Mouse (Mus musculus) NIH3T3 (cell line): ENCODE data around the gene H2afy2.

Experiments used
- DNase-seq: peaks from one replicate; pipeline ENCODE4 v3.0.0-alpha.2; 2012; ENCODE audit warnings: low read depth

H2afy2 gene

DNA sequence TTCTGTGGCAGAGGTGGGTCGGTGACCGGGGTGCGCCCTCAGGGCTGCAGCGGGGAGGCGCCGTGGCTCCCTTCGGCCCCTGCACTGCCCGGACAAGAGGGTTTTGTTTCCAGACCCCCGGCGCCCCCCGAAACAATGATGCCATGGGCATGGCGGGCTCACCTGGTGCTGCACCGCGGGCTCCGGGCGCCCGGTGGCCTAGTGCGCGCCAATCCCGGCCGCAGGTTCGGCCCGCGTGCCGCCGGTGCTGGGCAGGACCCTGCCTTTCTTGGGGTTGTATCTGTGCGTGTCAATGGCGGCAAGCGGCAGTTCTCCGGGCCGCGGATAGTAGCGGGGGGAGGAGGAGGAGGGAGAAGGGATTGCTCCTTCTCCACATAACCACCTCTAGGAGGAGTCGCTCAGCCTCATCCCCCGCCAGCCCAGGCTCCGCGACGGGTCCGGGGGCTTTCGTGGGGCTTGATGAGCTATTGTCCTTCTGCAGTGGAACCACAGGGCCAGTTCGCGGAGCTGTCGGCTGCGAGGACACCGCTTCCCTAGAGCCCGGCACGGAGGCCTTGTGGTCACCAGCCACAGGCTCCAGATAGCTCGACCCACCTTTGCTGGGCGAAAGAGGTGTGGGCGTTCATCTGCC lies at the start of gene H2afy2:
TSS of gene H2afy2 (minus strand) at position 527 of the 631 bp plus-strand sequence.
- peak; percentile 87 for DNase-seq

- DNase-seq = no peak
Measured at GRCm38 (mm10) chr10:61832713-61833112, 48.8 kb upstream of the H2afy2 start.

- DNase-seq = no peak
Measured at GRCm38 (mm10) chr10:61831741-61832140, 47.8 kb upstream of the H2afy2 start.

GRCm38 (mm10) chr10:61831251-61831650 lies 47.3 kb upstream of the H2afy2 start:
- DNase-seq = no peak

GRCm38 (mm10) chr10:61830817-61831216 lies 46.9 kb upstream of the H2afy2 start:
- no peak for DNase-seq

GRCm38 (mm10) chr10:61829046-61829445 lies 45.1 kb upstream of the H2afy2 start:
- DNase-seq = no peak

GRCm38 (mm10) chr10:61827950-61828936 lies 44.3 kb upstream of the H2afy2 start:
- DNase-seq = no peak

GRCm38 (mm10) chr10:61826753-61827435 lies 42.9 kb upstream of the H2afy2 start:
- no peak for DNase-seq

- DNase-seq = no peak
Measured at GRCm38 (mm10) chr10:61825979-61826752, 42.2 kb upstream of the H2afy2 start.

- DNase-seq = no peak
Measured at GRCm38 (mm10) chr10:61825536-61825935, 41.6 kb upstream of the H2afy2 start.

DNA sequence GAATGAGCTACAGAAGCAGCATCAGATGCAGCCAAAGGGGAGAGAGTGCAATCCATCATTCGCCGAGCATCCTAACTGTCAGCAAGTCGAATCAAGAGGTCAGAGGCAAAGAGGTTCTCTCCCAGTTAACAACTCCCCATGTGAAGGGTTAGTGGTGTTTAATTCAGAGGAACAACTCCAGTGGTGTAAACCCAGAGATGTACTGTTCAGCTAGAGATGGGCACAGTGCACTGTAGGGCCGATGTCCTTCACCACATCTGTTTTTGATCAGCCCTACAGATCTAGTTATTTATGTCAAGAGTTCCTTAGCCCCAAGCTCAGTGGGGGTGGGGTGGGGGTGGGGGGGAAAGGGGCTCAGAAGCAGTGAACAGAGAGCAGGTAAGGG lies 39.8 kb upstream of the H2afy2 start:
- peak; percentile 51 for DNase-seq

DNA sequence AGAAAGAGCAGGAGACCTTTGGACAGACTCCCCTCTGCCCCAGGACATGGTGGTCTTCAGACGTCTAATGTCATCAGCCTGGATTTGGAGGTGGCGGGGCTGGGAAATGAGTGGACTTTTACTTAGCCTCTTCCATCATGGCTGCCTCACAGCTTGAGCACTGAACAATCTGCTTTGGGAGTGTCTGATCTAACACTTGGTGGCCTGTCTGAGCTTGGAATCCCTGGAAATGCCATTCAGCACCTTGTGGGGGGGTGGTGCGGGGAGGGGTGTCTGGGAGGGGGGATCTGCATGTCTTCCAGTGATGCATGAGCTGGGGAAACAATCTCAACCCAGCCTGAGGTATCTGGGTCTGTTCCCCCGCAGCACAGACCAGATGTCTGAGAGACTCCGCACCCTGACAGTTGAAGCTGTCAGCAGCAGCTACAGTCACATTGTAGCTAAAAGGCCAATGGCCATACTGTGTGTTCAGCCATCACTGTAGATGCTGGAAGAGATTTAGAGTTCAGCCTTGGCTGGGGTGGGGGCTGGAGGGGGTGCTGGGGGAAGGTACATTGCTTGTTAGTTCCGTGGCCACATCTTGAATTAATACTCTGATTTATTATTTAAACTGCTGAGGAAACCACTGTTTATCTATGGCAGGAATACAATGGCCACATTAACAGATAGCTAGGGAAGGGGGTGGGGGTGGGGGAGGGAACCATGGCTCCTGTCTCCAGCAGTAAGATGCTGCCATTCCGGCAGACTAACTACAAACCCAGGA lies 39.2 kb upstream of the H2afy2 start:
- no peak for DNase-seq

DNA sequence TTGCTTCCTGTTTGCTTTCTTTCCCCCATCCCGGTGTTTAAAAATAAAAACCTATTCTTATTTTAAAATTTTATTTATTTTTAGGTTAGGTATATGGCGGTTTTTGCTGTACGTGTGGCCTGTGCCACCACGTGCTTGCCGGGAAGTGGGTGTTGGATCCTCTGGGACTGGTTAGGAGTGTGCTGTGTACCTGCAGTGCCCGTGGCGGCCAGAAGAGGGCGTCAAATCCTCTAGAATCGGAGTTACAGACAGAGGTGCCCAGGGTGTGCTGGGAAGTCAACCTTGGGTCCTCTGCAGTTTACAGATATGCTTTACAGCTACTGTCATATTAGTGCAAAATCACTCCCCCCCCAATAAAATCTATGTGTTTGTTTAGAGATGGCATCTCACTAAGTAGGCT lies 36.1 kb upstream of the H2afy2 start:
- DNase-seq = peak; percentile 21

- DNase-seq = peak; percentile 84
Measured at GRCm38 (mm10) chr10:61811987-61812386, 28.0 kb upstream of the H2afy2 start.

DNA sequence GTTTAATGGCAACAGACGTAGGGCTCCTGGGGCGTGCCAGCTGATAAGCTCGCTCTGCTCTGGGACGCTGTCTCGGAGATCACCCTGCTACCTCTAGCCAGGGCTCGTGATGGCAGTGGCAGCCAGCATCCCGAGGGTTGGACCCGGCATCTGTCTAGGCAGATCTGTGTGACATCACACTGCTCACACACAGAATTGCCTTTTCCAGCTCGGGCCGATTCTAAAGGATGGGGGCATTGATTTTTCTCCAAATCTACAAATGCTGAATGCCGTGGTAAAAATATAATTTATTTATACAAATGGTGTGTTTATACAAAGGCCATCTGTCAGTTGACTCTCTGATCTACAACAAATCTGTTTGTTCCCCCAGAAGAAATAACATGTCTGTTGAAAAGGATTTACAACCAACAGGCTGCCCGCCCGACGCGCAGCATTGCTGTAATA lies 14.2 kb upstream of the H2afy2 start:
- DNase-seq = no peak

DNA sequence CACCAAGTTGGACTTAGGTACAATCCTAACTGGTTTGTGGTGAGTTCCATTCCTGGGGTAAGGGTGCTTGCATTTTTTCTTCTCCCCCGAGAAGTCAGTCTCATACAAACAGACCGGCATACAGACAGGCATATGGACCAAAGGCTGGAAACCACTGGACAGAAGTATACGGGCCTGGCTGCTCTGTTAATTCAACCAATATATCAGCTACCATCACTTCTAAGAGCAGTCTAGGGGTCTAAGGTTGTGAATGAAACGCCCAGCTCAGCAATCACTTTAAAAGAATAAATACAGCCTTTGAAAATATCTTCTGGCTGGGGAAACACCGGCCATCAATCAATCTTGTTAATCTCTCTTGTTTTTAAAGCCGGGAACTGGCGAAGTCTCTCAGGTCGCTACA lies 11.5 kb upstream of the H2afy2 start:
- DNase-seq = no peak

DNA sequence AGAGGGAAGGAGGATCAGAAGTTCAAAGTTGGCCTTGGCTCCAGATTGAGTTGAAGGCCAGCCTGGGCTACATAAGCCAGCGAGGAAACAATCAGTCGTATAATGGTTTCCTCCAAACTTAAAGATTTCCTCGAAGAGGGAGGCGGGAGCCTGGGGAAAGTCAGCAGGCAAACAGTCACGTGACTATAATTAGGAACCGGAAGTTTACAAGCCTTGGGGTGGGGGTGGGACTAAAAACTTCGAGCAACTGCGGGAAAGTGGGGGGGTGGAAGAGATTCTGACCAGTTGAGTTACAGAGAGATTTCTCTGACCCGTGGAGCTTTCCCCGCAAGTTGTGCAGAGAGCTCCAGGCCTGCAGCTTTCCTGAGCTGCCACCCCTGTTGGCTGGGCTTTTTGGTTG lies 11.0 kb upstream of the H2afy2 start:
- no peak for DNase-seq

DNA sequence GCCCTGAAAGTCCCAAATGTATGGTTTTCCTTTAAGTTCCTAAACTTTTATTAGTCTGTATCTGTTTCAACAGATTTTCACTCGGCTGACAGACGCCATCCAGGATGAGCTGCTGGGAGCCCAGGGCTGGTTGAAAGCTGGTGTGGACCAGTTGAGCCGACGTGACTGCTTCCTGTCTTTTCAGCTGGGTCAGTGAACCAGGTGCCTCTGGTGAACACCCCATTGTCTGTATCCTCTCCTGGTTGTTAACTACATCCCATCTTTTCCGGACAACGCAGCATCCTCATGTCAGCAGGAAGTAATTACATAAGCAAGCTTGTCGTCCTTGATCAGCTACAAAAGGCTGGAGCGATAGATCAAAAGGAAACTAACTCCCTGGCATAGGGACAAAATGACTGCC lies 9.1 kb upstream of the H2afy2 start:
- DNase-seq = no peak

GRCm38 (mm10) chr10:61788499-61788898 lies 4.6 kb upstream of the H2afy2 start:
- no peak for DNase-seq

DNA sequence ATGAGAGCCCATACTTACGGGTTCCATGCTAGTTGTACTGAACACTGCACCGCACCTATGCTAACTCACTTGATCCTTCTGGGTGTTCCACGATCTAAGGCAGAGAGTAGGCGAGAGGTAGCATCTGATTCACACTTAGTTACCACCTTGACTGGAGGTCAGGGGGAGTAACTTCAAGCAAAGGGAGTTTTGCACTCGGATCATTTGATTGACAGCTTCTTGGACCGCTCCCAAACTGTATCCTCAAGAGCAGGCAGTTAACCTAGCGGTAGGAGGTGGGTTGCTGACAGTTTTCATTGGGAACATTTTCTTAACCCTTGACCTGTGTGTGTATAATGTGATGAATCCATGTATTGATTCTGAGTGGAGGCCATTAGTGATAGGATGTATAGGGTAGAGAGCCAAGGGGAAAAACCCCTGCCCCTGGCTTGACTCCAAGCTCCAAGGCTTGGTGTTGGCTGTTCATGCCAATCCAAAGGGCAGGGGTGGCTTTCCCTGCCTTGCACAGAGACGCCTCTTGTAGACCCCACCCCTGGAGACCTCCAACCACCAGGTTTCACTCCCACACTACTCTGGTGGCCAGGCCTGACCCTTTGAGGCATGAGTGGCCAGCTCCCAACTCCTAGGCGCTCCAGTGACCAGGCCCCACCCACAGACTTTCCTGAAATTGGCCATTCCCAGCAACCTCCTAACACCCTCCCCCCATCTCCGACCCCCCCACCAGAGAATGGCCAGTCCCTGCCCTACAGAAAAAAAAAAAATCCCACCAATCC lies 3.8 kb upstream of the H2afy2 start:
- peak; percentile 17 for DNase-seq
